Mouse (Mus musculus): ENCODE measurements around the gene Rxfp2.

- TF ChIP-seq ZMIZ1 (IDR thresholded peaks at IDR 0.05; ENCODE audit: low read depth, low read length): no peak
- no peak for TF ChIP-seq MYC (IDR thresholded peaks at IDR 0.05; ENCODE audit: low read depth, low read length)
- TF ChIP-seq USF2 (conservative IDR thresholded peaks at IDR 0.05; ENCODE audit: low read depth, low read length): no peak
These were observed 98.4 kb downstream of the Rxfp2 start for GRCm38 (mm10) chr5:150116906-150117216.
